Mouse (Mus musculus) ES-Bruce4 (cell line): Measurements from ENCODE around the gene Rsc1a1.

ENCODE experiments used
- CTCF ChIP-seq: IDR thresholded peaks from one replicate; pipeline ENCODE4 v1.8.1; 2011; ENCODE audit warnings: low read depth, low read length
- EP300 ChIP-seq: IDR thresholded peaks from 2 replicates; pipeline ENCODE4 v1.6.1; 2011; ENCODE audit warnings: low read depth, low read length; ENCODE audit not compliant: insufficient read depth
- POLR2A ChIP-seq: IDR thresholded peaks from one replicate; pipeline ENCODE4 v1.8.1; 2011; ENCODE audit warnings: low read length; ENCODE audit not compliant: insufficient read depth

DNA sequence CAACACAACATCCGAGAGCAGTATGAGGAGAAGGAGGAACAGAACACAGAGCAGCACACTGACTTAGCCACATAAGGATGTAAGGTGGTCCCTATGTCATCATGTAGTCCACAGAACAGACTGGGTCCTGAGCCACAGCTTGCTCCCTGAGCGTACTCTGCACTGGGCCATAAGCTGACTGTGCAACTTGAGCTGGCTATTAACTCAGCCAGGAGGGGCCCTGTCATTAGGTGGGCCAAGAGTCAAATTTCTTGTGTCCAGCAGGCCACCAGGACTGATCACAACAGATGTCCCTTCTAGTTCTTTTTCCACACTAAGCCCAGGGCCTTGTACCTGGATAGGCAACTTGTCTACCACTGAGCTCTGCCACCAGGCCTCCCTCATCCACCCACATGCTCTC, 29.6 kb upstream of the Rsc1a1 start:
- TF ChIP-seq EP300 (no peak), POLR2A (no peak), CTCF (no peak)
